Mouse (Mus musculus) limb, embryonic 11.5 days (tissue): ENCODE results near the gene Miox. TPM values are rescaled to one million over a fixed set of nuclear protein-coding genes. Genes with fewer than 3 reads are reported as not detected.

Source experiments
- ATAC-seq: fragments of 200-750 bp; cut with Nextera tagmentation; 2 replicates; pipeline ENCODE4 v1.8.0; 2017; ENCODE audit warnings: low read depth; ENCODE audit not compliant: insufficient number of reproducible peaks, low FRiP score, low TSS enrichment
- DNase-seq: peaks from one replicate; pipeline ENCODE4 v3.0.0-alpha.2; 2015; ENCODE audit warnings: low spot score
- H3K27ac ChIP-seq: fragments of 300-500 bp; sonication (generic); replicated peaks from 2 replicates; pipeline ENCODE4 v1.5.1; 2014; ENCODE audit warnings: low read depth, mild to moderate bottlenecking, low read length
- H3K27me3 ChIP-seq: fragments of 300-500 bp; sonication (generic); 2 replicates; pipeline ENCODE4 v1.6.1; 2014; ENCODE audit warnings: mild to moderate bottlenecking, low read length, mixed read lengths; ENCODE audit not compliant: control insufficient read depth, insufficient read depth
- H3K36me3 ChIP-seq: fragments of 300-500 bp; sonication (generic); 2 replicates; pipeline ENCODE4 v1.6.1; 2014; ENCODE audit warnings: mild to moderate bottlenecking, low read length, moderate library complexity, mixed read lengths; ENCODE audit not compliant: control insufficient read depth, insufficient read depth
- H3K4me1 ChIP-seq: fragments of 300-500 bp; sonication (generic); 2 replicates; pipeline ENCODE4 v1.6.1; 2014; ENCODE audit warnings: low read length, mixed read lengths; ENCODE audit not compliant: control insufficient read depth, insufficient read depth
- H3K4me2 ChIP-seq: fragments of 300-500 bp; sonication (generic); 2 replicates; pipeline ENCODE4 v1.6.1; 2014; ENCODE audit warnings: low read depth, mild to moderate bottlenecking, moderate library complexity; ENCODE audit not compliant: severe bottlenecking
- H3K4me3 ChIP-seq: fragments of 300-500 bp; sonication (generic); 2 replicates; pipeline ENCODE4 v1.5.1; 2014; ENCODE audit warnings: low read depth, low read length
- H3K9ac ChIP-seq: fragments of 300-500 bp; sonication (generic); 2 replicates; pipeline ENCODE4 v1.6.1; 2014; ENCODE audit warnings: mild to moderate bottlenecking, low read length
- H3K9me3 ChIP-seq: fragments of 300-500 bp; sonication (generic); 2 replicates; pipeline ENCODE4 v1.6.1; 2016; ENCODE audit warnings: low read length; ENCODE audit not compliant: control insufficient read depth
- WGBS: fragments of 180-500 bp; shearing (Covaris S2); extraction: QIAGEN DNeasy Blood & Tissue Kit; methylation state at CpG from one replicate; pipeline ENCODE4 v1.1.7; 2014; 5-methylcytosine and 5-hydroxymethylcytosine counted together
- polyA plus RNA-seq: library from polyadenylated mRNA; unstranded; fragments of >200 nt; fragmentation: Nextera tagmentation; extraction: Ambion mirVana; gene quantifications from 2 replicates; pipeline ENCODE4 v1.2.1, GENCODE M21; 2014

The Miox gene
- polyA plus RNA-seq, 1 experiment from 2014 or later, result not detected

- no peak within 1 kb of the TSS for H3K27ac ChIP-seq
- H3K9ac ChIP-seq, result 0 out of 2 replicates have a peak within 1 kb of the TSS, but pooled peaks have one; percentile 22
- H3K4me3 ChIP-seq, result no peak within 1 kb of the TSS
Measured at GRCm38 (mm10) chr15:89322670-89323522, 11.3 kb upstream of the Miox start, which contains the start of gene Adm2. Gene Adm2, plus strand, starts transcription at chr15:89322720.

DNA sequence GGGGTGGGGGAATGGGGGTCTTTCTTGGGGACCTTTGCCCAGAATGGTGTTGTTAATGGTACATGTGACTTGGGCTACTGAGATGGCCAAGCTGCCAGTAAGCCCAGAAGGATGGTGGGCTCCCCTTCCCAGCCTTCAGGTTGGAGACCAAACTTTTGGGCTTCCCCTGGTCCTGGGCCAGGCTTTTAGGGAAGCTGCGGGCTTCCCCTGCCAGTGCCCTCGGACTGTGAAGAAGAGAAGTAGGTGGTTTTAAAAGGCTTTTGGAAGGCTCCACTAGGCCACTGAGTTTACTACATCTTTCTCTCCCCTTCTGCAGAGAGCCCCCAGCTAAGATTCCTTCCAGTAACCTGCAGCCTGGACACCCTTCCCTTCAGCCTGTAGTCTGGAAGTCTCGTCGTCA, 10.5 kb upstream of the Miox start:
- Histone ChIP-seq H3K4me2 (no peak overlapping the region), H3K4me3 (no peak overlapping the region), H3K27ac (no peak overlapping the region), H3K36me3 (no peaks in the 10 kb centered on the region), H3K27me3 (peaks cover 5% of the 10 kb centered on the region; the same call in 1 of the 2 replicates), H3K9me3 (no peaks in the 10 kb centered on the region), H3K4me1 (peaks cover 6% of the 10 kb centered on the region; the same call in 1 of the 2 replicates), H3K9ac (no peak overlapping the region)
- 90% methylated on average over 4 of the region's 4 CpGs for WGBS
- DNase-seq (no peak), ATAC-seq (no peak)

More at GRCm38 (mm10) chr15:89322670-89323522, 11.3 kb upstream of the Miox start, which contains the start of gene Adm2:
- Histone ChIP-seq H3K27me3 (peaks cover 5% of the 10 kb centered on the region; the same call in 1 of the 2 replicates), H3K9me3 (no peaks in the 10 kb centered on the region), H3K4me2 (peak within 1 kb of the TSS; percentile 40; the same call in 1 of the 2 replicates), H3K36me3 (no peaks in the 10 kb centered on the region), H3K4me1 (peaks cover 6% of the 10 kb centered on the region; the same call in 1 of the 2 replicates)
- ATAC-seq (no peak), DNase-seq (peak; percentile 41)
- 6% methylated on average over 26 of the region's 26 CpGs for WGBS

DNA sequence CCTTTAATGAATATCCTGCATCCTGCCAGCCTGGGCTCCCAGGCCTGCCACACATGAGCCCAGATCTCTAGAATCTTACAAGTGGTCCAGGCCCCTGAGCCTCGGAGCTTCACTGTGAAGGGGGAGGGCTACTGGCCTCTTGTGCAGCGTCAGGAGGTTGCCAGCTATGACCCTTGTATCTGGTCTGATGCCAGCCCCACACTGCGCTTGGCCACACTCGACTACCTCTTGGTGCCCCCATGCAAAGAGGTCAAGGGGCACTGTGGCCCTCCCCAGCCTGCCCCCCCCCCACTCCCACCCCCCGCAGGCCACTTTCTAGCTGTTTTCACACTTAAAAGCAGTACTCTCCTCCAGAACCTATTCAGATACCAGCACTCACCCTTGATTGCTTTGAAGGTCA, 7.8 kb upstream of the Miox start:
- no peaks in the 10 kb centered on the region for H3K9me3 ChIP-seq
- no peak for DNase-seq
- peaks cover 6% of the 10 kb centered on the region; the same call in 1 of the 2 replicates for H3K4me1 ChIP-seq
- no peak overlapping the region for H3K9ac ChIP-seq
- no peaks in the 10 kb centered on the region for H3K36me3 ChIP-seq
- H3K4me2 ChIP-seq, result no peak overlapping the region
- peaks cover 5% of the 10 kb centered on the region; the same call in 1 of the 2 replicates for H3K27me3 ChIP-seq
- H3K27ac ChIP-seq, result no peak overlapping the region
- no peak overlapping the region for H3K4me3 ChIP-seq
- 57% methylated on average over 5 of the region's 5 CpGs for WGBS
- ATAC-seq, result no peak

- no peak overlapping the region for H3K27ac ChIP-seq
Measured at GRCm38 (mm10) chr15:89334774-89335537, 758 bp downstream of the Miox start.

GRCm38 (mm10) chr15:89336422-89336821, 2.2 kb downstream of the Miox start:
- H3K36me3 ChIP-seq, result no peaks in the 10 kb centered on the region
- no peaks in the 10 kb centered on the region for H3K27me3 ChIP-seq
- no peak overlapping the region for H3K4me3 ChIP-seq
- H3K4me1 ChIP-seq, result no peaks in the 10 kb centered on the region
- no peak overlapping the region for H3K4me2 ChIP-seq
- 84% methylated on average over 14 of the region's 14 CpGs for WGBS
- ATAC-seq (no peak), DNase-seq (no peak)
- no peaks in the 10 kb centered on the region for H3K9me3 ChIP-seq
- no peak overlapping the region for H3K27ac ChIP-seq
- H3K9ac ChIP-seq, result no peak overlapping the region

More at GRCm38 (mm10) chr15:89334774-89335537, 758 bp downstream of the Miox start:
- WGBS, result 85% methylated on average over 17 of the region's 17 CpGs
- DNase-seq (no peak), ATAC-seq (no peak)
- no peaks in the 10 kb centered on the region for H3K9me3 ChIP-seq
- no peak overlapping the region for H3K4me3 ChIP-seq
- H3K4me2 ChIP-seq, result no peak overlapping the region
- H3K4me1 ChIP-seq, result no peaks in the 10 kb centered on the region
- H3K27me3 ChIP-seq, result no peaks in the 10 kb centered on the region
- no peaks in the 10 kb centered on the region for H3K36me3 ChIP-seq
- H3K9ac ChIP-seq, result no peak overlapping the region

- no peaks in the 10 kb centered on the region for H3K36me3 ChIP-seq
- H3K4me2 ChIP-seq, result no peak overlapping the region
- no peak overlapping the region for H3K27ac ChIP-seq
- H3K9ac ChIP-seq, result no peak overlapping the region
- no peaks in the 10 kb centered on the region for H3K4me1 ChIP-seq
- DNase-seq (no peak), ATAC-seq (no peak)
- no peaks in the 10 kb centered on the region for H3K27me3 ChIP-seq
- WGBS, result 87% methylated on average over 2 of the region's 2 CpGs
- no peak overlapping the region for H3K4me3 ChIP-seq
- H3K9me3 ChIP-seq, result no peaks in the 10 kb centered on the region
Measured at GRCm38 (mm10) chr15:89339696-89340095, 5.5 kb downstream of the Miox start.

- Histone ChIP-seq H3K27ac (no peak overlapping the region), H3K4me1 (no peaks in the 10 kb centered on the region), H3K4me3 (no peak overlapping the region), H3K4me2 (no peak overlapping the region), H3K27me3 (no peaks in the 10 kb centered on the region), H3K9ac (no peak overlapping the region), H3K36me3 (no peaks in the 10 kb centered on the region), H3K9me3 (no peaks in the 10 kb centered on the region)
- 81% methylated on average over 3 of the region's 3 CpGs for WGBS
- DNase-seq, result no peak
- ATAC-seq, result no peak
Measured at GRCm38 (mm10) chr15:89340136-89340535, 5.9 kb downstream of the Miox start.

DNA sequence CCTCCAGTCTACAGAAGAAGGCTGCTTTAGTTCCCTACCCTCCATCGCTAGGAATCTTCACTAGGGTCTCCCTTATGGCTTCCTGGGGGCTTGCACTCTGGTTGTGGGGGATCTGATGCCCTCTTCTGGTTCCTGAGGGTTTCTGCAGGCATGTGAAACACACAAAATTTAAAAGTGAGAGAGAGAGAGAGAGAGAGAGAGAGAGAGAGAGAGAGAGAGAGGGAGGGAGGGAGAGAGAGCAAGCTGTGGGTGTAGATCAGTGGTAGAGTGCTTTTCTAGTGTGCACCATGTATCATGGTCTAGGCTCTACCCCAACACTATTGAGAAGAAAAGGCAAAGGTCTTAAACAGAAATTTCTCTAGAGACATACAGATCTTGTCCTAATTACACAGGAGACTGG, 7.5 kb downstream of the Miox start:
- Histone ChIP-seq H3K27ac (no peak overlapping the region), H3K36me3 (no peaks in the 10 kb centered on the region), H3K4me3 (no peak overlapping the region), H3K9ac (no peak overlapping the region), H3K27me3 (no peaks in the 10 kb centered on the region), H3K4me1 (no peaks in the 10 kb centered on the region), H3K9me3 (no peaks in the 10 kb centered on the region), H3K4me2 (no peak overlapping the region)
- DNase-seq (no peak), ATAC-seq (no peak)
- WGBS, result 48% methylated on average over 1 of the region's 1 CpGs
